Mouse (Mus musculus) spleen, postnatal 10 days (tissue): Measurements from ENCODE around the gene Ndufv2.
"Not testable (repeated sequence)": the region's sequence is repeated elsewhere in the genome, so short reads cannot be mapped to it uniquely, and the experiment has no call there.

Source experiments
- DNase-seq, 2 experiments: peaks; one replicate each; pipeline ENCODE4 v3.0.0; 2021 to 2022; ENCODE audit warnings: low spot score in 2 of 2

Gene Ndufv2

GRCm38 (mm10) chr17:66085038-66085437, 16.3 kb downstream of the Ndufv2 start:
- DNase-seq, result no peak

GRCm38 (mm10) chr17:66084486-66084885, 16.9 kb downstream of the Ndufv2 start:
- DNase-seq, result no peak

- no peak for DNase-seq
These were observed 23.9 kb downstream of the Ndufv2 start for GRCm38 (mm10) chr17:66077437-66077850.

- DNase-seq, result peak; percentile 95 to 98
These were observed 24.4 kb downstream of the Ndufv2 start, which contains the start of gene Ankrd12 for GRCm38 (mm10) chr17:66076934-66077333. Ankrd12 (minus strand) TSS chr17:66077089.

GRCm38 (mm10) chr17:66076174-66076927, 25.0 kb downstream of the Ndufv2 start:
- DNase-seq, result peak in 1 of 2 experiments; percentile 69

- peak in 1 of 2 experiments; percentile 22 for DNase-seq
These were observed 25.6 kb downstream of the Ndufv2 start for GRCm38 (mm10) chr17:66075827-66076173.

GRCm38 (mm10) chr17:66073971-66074370, 27.4 kb downstream of the Ndufv2 start:
- DNase-seq, result no peak

- not testable (repeated sequence) for DNase-seq
These were observed 32.3 kb downstream of the Ndufv2 start for GRCm38 (mm10) chr17:66069036-66069435.

GRCm38 (mm10) chr17:66065115-66065514, 36.2 kb downstream of the Ndufv2 start:
- no peak for DNase-seq

- no peak for DNase-seq
These were observed 40.0 kb downstream of the Ndufv2 start for GRCm38 (mm10) chr17:66061241-66061938.

- no peak for DNase-seq
These were observed 43.2 kb downstream of the Ndufv2 start for GRCm38 (mm10) chr17:66058160-66058559.

GRCm38 (mm10) chr17:66057145-66057544, 44.2 kb downstream of the Ndufv2 start:
- DNase-seq, result no peak

- DNase-seq, result no peak
These were observed 48.0 kb downstream of the Ndufv2 start for GRCm38 (mm10) chr17:66053349-66053748.

- no peak for DNase-seq
These were observed 52.6 kb downstream of the Ndufv2 start for GRCm38 (mm10) chr17:66048795-66049194.

- no peak for DNase-seq
These were observed 53.2 kb downstream of the Ndufv2 start for GRCm38 (mm10) chr17:66048199-66048598.

- not testable (repeated sequence) for DNase-seq
These were observed 57.7 kb downstream of the Ndufv2 start for GRCm38 (mm10) chr17:66043679-66044078.

GRCm38 (mm10) chr17:66041020-66041419, 60.3 kb downstream of the Ndufv2 start:
- DNase-seq, result no peak

GRCm38 (mm10) chr17:66033239-66033638, 68.1 kb downstream of the Ndufv2 start:
- no peak for DNase-seq

GRCm38 (mm10) chr17:66031991-66032390, 69.4 kb downstream of the Ndufv2 start:
- DNase-seq, result no peak
